Comparison of ENCODE assay signal across 8 mouse cellular contexts in the genomic region with DNA sequence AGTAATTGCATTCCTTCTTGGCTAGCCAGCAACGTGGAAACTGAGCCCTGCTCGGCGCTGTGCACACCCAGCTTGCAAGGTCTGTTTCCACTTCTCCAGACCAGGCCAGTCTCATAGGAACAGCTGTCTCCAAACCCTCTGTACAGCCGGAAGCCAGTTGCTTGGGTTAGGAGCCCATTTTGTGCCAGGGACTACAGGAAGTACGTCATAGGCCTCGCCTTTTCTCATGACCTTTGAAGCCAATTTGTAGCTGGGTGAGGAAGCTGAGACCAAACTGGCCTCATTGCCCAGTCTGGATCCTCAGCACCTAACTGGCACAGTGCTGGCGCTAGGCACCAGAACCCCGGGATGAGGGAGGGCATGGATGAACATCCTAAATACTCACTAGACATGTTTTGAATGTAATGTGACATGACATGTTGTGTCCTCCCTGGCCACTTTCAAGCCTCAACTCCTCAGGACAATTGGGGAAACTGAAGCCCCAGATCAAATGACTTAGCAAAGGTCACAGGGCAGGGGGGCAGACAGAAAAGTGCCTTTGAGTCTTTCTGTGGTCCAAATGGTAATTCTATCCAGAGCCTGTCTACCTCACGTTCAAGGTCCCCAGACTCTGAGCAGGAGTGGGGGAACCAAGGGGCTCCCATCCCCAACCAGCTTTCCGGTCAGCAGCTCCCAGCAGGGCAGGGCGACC.
A peak's percentile ranks its signal among the peaks of the same experiment; 100 is the strongest.
DNase-seq lines count a peak whose midpoint lies in the region; ATAC-seq and TF ChIP-seq lines count a peak whose summit lies in the region.

No protein-coding gene starts in this region.

- peak; percentile 72 for DNase-seq in adrenal gland, adult 2 months
- peak; percentile 70 for DNase-seq in forelimb bud, embryonic 11.5 days (ENCODE audit: low read depth, low spot score)
- peak; percentile 33 for DNase-seq in urinary bladder, postnatal 14 days (ENCODE audit: low spot score)
- DNase-seq in layer of hippocampus, postnatal 36 days, result no peak

- H3K9ac ChIP-seq in ES-Bruce4 (ENCODE audit: low read depth, poor library complexity, severe bottlenecking), result no peak overlapping the region
- H3K9ac ChIP-seq in hindbrain, embryonic 13.5 days, result peak overlapping the region; percentile 64
- H3K9ac ChIP-seq in limb, embryonic 15.5 days, result no peak overlapping the region
- H3K9ac ChIP-seq in midbrain, embryonic 16.5 days (ENCODE audit: low read depth, low read length), result peak overlapping the region; percentile 58

- peak overlapping the region; percentile 31 for H3K4me3 ChIP-seq in ES-Bruce4 (ENCODE audit: low read depth, low read length)
- H3K4me3 ChIP-seq in hindbrain, embryonic 13.5 days, result peak overlapping the region; percentile 42
- H3K4me3 ChIP-seq in limb, embryonic 15.5 days, result peak overlapping the region; percentile 36
- H3K4me3 ChIP-seq in midbrain, embryonic 16.5 days (ENCODE audit: low read depth, low read length), result peak overlapping the region; percentile 42

- H3K27ac ChIP-seq in ES-Bruce4 (ENCODE audit: insufficient read depth, low read length), result peak overlapping the region; percentile 83
- no peak overlapping the region for H3K27ac ChIP-seq in hindbrain, embryonic 13.5 days
- H3K27ac ChIP-seq in limb, embryonic 15.5 days, result peak overlapping the region; percentile 80
- no peak overlapping the region; the same call in 1 of the 2 replicates for H3K27ac ChIP-seq in midbrain, embryonic 16.5 days (ENCODE audit: low read length)

- H3K4me2 ChIP-seq in hindbrain, embryonic 13.5 days, result peak overlapping the region; percentile 67
- peak overlapping the region; percentile 60 for H3K4me2 ChIP-seq in limb, embryonic 15.5 days
- H3K4me2 ChIP-seq in midbrain, embryonic 16.5 days (ENCODE audit: low read length), result peak overlapping the region; percentile 83

- no peak for TF ChIP-seq POLR2A in ES-Bruce4 (IDR thresholded peaks at IDR 0.05; ENCODE audit: insufficient read depth, low read length)

- H3K36me3 ChIP-seq in ES-Bruce4 (ENCODE audit: control insufficient read depth, insufficient read depth, low read length, poor library complexity, severe bottlenecking), result no peaks in the 10 kb centered on the region
- no peaks in the 10 kb centered on the region for H3K36me3 ChIP-seq in hindbrain, embryonic 13.5 days
- H3K36me3 ChIP-seq in limb, embryonic 15.5 days, result no peaks in the 10 kb centered on the region
- H3K36me3 ChIP-seq in midbrain, embryonic 16.5 days (ENCODE audit: control insufficient read depth, insufficient read depth, low read length), result no peaks in the 10 kb centered on the region

- H3K27me3 ChIP-seq in ES-Bruce4 (ENCODE audit: control insufficient read depth, insufficient read depth, low read length, poor library complexity, severe bottlenecking), result no peaks in the 10 kb centered on the region
- H3K27me3 ChIP-seq in hindbrain, embryonic 13.5 days, result 0 out of 2 replicates have a peak, but pooled peaks cover 2% of the 10 kb centered on the region
- no peaks in the 10 kb centered on the region for H3K27me3 ChIP-seq in limb, embryonic 15.5 days
- H3K27me3 ChIP-seq in midbrain, embryonic 16.5 days (ENCODE audit: control insufficient read depth, insufficient read depth, low read depth, low read length), result no peaks in the 10 kb centered on the region

- H3K4me1 ChIP-seq in ES-Bruce4 (ENCODE audit: control insufficient read depth, insufficient read depth, low read length), result peaks cover 8% of the 10 kb centered on the region
- peaks cover 16% of the 10 kb centered on the region for H3K4me1 ChIP-seq in hindbrain, embryonic 13.5 days (replicated peaks)
- H3K4me1 ChIP-seq in limb, embryonic 15.5 days, result peaks cover 19% of the 10 kb centered on the region
- H3K4me1 ChIP-seq in midbrain, embryonic 16.5 days (ENCODE audit: control insufficient read depth, insufficient read depth, low read length), result peaks cover 7% of the 10 kb centered on the region

- 31% methylated on average over 11 of the region's 11 CpGs for WGBS in hindbrain, embryonic 13.5 days
- 17% methylated on average over 11 of the region's 11 CpGs for whole genome bisulfite sequencing in limb, embryonic 15.5 days
- 34% methylated on average over 11 of the region's 11 CpGs for WGBS in midbrain, embryonic 16.5 days

- no peaks in the 10 kb centered on the region for H3K9me3 ChIP-seq in ES-Bruce4 (replicated peaks; ENCODE audit: control insufficient read depth, insufficient read depth, low read length, poor library complexity, severe bottlenecking)
- H3K9me3 ChIP-seq in hindbrain, embryonic 13.5 days, result no peaks in the 10 kb centered on the region
- no peaks in the 10 kb centered on the region for H3K9me3 ChIP-seq in limb, embryonic 15.5 days
- H3K9me3 ChIP-seq in midbrain, embryonic 16.5 days (replicated peaks; ENCODE audit: control insufficient read depth, low read length, poor library complexity, severe bottlenecking), result no peaks in the 10 kb centered on the region

- peak; percentile 54 for ATAC-seq in hindbrain, embryonic 13.5 days (ENCODE audit: low FRiP score)
- no peak for ATAC-seq in limb, embryonic 15.5 days (ENCODE audit: insufficient number of reproducible peaks, low FRiP score, low TSS enrichment, low read depth)
- no peak for ATAC-seq in midbrain, embryonic 16.5 days

- no peak for TF ChIP-seq CTCF in ES-Bruce4 (IDR thresholded peaks at IDR 0.05; ENCODE audit: low read depth, low read length)

- no peak for TF ChIP-seq EP300 in ES-Bruce4 (IDR thresholded peaks at IDR 0.05; ENCODE audit: insufficient read depth, low read depth, low read length)

Comparison
In these comparisons a context has a peak if more than half of its experiments do, and no peak if none do; other contexts are left out.
1. H3K27ac ChIP-seq: peak in ES-Bruce4 (single experiment) and limb, embryonic 15.5 days (single experiment); none in hindbrain, embryonic 13.5 days (single experiment) and midbrain, embryonic 16.5 days (single experiment).
2. H3K9ac ChIP-seq: peak in hindbrain, embryonic 13.5 days (single experiment) and midbrain, embryonic 16.5 days (single experiment); none in ES-Bruce4 (single experiment) and limb, embryonic 15.5 days (single experiment).
3. DNase-seq: peak in adrenal gland, adult 2 months (single experiment), forelimb bud, embryonic 11.5 days (single experiment) and urinary bladder, postnatal 14 days (single experiment); none in layer of hippocampus, postnatal 36 days (0 of 2).
4. Peak in every context shown above with its lines, with median percentiles within 50 percentile points of each other: H3K4me3 ChIP-seq and H3K4me2 ChIP-seq.